8 mouse cellular contexts compared by ENCODE assay signal in the genomic region with DNA sequence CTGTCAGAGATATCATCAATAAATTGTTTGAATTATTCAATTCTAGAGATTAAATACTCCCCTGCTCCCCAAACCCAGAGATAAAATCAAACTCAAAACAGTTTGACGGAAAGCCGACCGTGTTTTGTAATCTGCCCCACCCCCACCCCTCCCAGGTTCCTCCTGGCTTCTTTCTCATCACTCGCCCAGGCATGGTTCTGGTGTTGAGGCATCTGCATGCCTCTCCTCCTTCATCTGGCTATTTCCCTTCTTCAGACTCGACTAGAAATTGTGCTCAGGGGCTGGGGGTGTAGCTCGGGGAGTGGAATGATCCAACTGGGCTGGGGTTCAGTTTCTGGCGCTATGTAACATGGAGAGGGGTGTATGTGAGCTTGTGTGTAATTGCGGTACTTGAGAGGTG. TPM values are rescaled to one million over a fixed set of nuclear protein-coding genes. Genes with fewer than 3 reads are reported as not detected.
DNase-seq lines count a peak whose midpoint lies in the region; ATAC-seq and TF ChIP-seq lines count a peak whose summit lies in the region.

No protein-coding gene starts in this region.

- H3K9ac ChIP-seq in lung, embryonic 15.5 days = no peak overlapping the region; the same call in 1 of the 2 replicates
- no peak overlapping the region for H3K9ac ChIP-seq in hindbrain, embryonic 14.5 days

- peak overlapping the region; percentile 14; the same call in 1 of the 2 replicates for H3K4me3 ChIP-seq in lung, embryonic 15.5 days
- H3K4me3 ChIP-seq in hindbrain, embryonic 14.5 days (replicated peaks; ENCODE audit: low read length) = no peak overlapping the region
- H3K4me3 ChIP-seq in myocyte = no peak overlapping the region

- no peaks in the 10 kb centered on the region for H3K27me3 ChIP-seq in lung, embryonic 15.5 days
- H3K27me3 ChIP-seq in hindbrain, embryonic 14.5 days (ENCODE audit: control insufficient read depth, insufficient read depth, low read length) = no peaks in the 10 kb centered on the region
- no peaks in the 10 kb centered on the region for H3K27me3 ChIP-seq in myocyte (ENCODE audit: control insufficient read depth, insufficient read depth, insufficient read length)

- H3K79me2 ChIP-seq in myocyte (ENCODE audit: control insufficient read depth, insufficient read depth) = no peaks in the 10 kb centered on the region

- H3K9me3 ChIP-seq in lung, embryonic 15.5 days = no peaks in the 10 kb centered on the region
- H3K9me3 ChIP-seq in hindbrain, embryonic 14.5 days (ENCODE audit: control insufficient read depth, low read length) = no peaks in the 10 kb centered on the region

- H3K4me2 ChIP-seq in lung, embryonic 15.5 days = peak overlapping the region; percentile 54
- H3K4me2 ChIP-seq in hindbrain, embryonic 14.5 days (replicated peaks) = peak overlapping the region; percentile 40
- peak overlapping the region; percentile 87 for H3K4me2 ChIP-seq in myocyte (ENCODE audit: low read depth)

- H3ac ChIP-seq in myocyte (ENCODE audit: control insufficient read depth, insufficient read length) = no peak overlapping the region

- H3K27ac ChIP-seq in lung, embryonic 15.5 days = no peak overlapping the region
- no peak overlapping the region for H3K27ac ChIP-seq in hindbrain, embryonic 14.5 days

- no peak for TF ChIP-seq POLR2A in myocyte (IDR thresholded peaks at IDR 0.05; ENCODE audit: insufficient read length, low read depth)

- H3K36me3 ChIP-seq in lung, embryonic 15.5 days = no peaks in the 10 kb centered on the region
- H3K36me3 ChIP-seq in hindbrain, embryonic 14.5 days (replicated peaks; ENCODE audit: control insufficient read depth, insufficient read depth) = no peaks in the 10 kb centered on the region
- H3K36me3 ChIP-seq in myocyte (ENCODE audit: control insufficient read depth, insufficient read depth) = no peaks in the 10 kb centered on the region

- DNase-seq in cerebellum, adult 18-20 months = peak; percentile 13 to 28
- DNase-seq in cerebellum, adult 9-10 months = no peak
- no peak for DNase-seq in lung, postnatal 4 days
- DNase-seq in hindbrain, embryonic 14.5 days (ENCODE audit: low spot score) = no peak
- DNase-seq in right cerebral cortex, postnatal 4 days = no peak

- ATAC-seq in lung, embryonic 15.5 days (ENCODE audit: borderline replicate concordance, extremely low read depth, low FRiP score, low TSS enrichment) = no peak
- ATAC-seq in hindbrain, embryonic 14.5 days (ENCODE audit: low FRiP score) = no peak; the same call in 1 of the 2 replicates
- no peak for ATAC-seq in activated CD4-positive, CD25-positive, alpha-beta regulatory T cell, adult 4 months

- 26% methylated on average over 8 of the region's 8 CpGs for WGBS in lung, embryonic 15.5 days
- 49% methylated on average over 8 of the region's 8 CpGs for WGBS in hindbrain, embryonic 14.5 days

- peaks cover 12% of the 10 kb centered on the region for H3K4me1 ChIP-seq in lung, embryonic 15.5 days
- no peaks in the 10 kb centered on the region for H3K4me1 ChIP-seq in hindbrain, embryonic 14.5 days (replicated peaks; ENCODE audit: control insufficient read depth, insufficient read depth, low read length)

TF ChIP-seq in myocyte, 11 proteins besides CTCF, POLR2A, EP300 and RAD21:
- TF ChIP-seq MAX (IDR thresholded peaks at IDR 0.05; ENCODE audit: low read depth) (no peak), TCF12 (IDR thresholded peaks at IDR 0.05; ENCODE audit: insufficient read depth, poor library complexity, severe bottlenecking) (no peak), E2F4 (IDR thresholded peaks at IDR 0.05; ENCODE audit: insufficient read depth) (no peak), POLR2AphosphoS2 (IDR thresholded peaks at IDR 0.05; ENCODE audit: insufficient read length, low read depth) (no peak), TCF3 (IDR thresholded peaks at IDR 0.05; ENCODE audit: insufficient read length, low read depth) (no peak), USF1 (IDR thresholded peaks at IDR 0.05; ENCODE audit: low read depth) (no peak), REST (IDR thresholded peaks at IDR 0.05; ENCODE audit: insufficient read depth, insufficient read length) (no peak), MYOG (IDR thresholded peaks at IDR 0.05; ENCODE audit: control insufficient read depth in 1 of 3, insufficient read depth in 1 of 3, insufficient read length in 2 of 3, low read depth in 2 of 3) (no peak), SRF (IDR thresholded peaks at IDR 0.05; ENCODE audit: control insufficient read depth, insufficient read length, low read depth) (no peak), MYOD1 (IDR thresholded peaks at IDR 0.05; ENCODE audit: control insufficient read depth in 1 of 3, insufficient read length in 2 of 3, low read depth in 2 of 3) (no peak), CEBPB (IDR thresholded peaks at IDR 0.05; ENCODE audit: insufficient read depth, poor library complexity, severe bottlenecking) (no peak)

RNA-seq across cellular contexts. Expression of gene Nfyb, which starts 31.8 kb away (rescaled TPM):
- polyA plus RNA-seq in lung, embryonic 15.5 days (2015; fragmentation: Nextera tagmentation; extraction: Ambion mirVana) = 47.6 and 50.1 TPM in 2 replicates
- 36.4 and 43.5 TPM in 2 replicates for polyA plus RNA-seq in hindbrain, embryonic 14.5 days (2014; fragmentation: Nextera tagmentation; extraction: Ambion mirVana)
- polyA plus RNA-seq in myocyte (2012; fragmentation: generic; extraction: Trizol) = 7.4 TPM
- polyA plus RNA-seq in activated CD4-positive, CD25-positive, alpha-beta regulatory T cell, adult 4 months (2017; shearing (Covaris generic)) = 10 to 100 TPM; 78.3 to 81.3 TPM

RNA-seq across cellular contexts. Expression of gene Txnrd1, which starts 38.0 kb away (rescaled TPM):
- 118 and 123 TPM in 2 replicates for polyA plus RNA-seq in lung, embryonic 15.5 days (2015; fragmentation: Nextera tagmentation; extraction: Ambion mirVana)
- polyA plus RNA-seq in hindbrain, embryonic 14.5 days (2014; fragmentation: Nextera tagmentation; extraction: Ambion mirVana) = 124 and 126 TPM in 2 replicates
- polyA plus RNA-seq in myocyte (2012; fragmentation: generic; extraction: Trizol) = 77.0 TPM
- polyA plus RNA-seq in activated CD4-positive, CD25-positive, alpha-beta regulatory T cell, adult 4 months (2017; shearing (Covaris generic)) = 10 to 100 TPM; 27.5 to 28.0 TPM

Comparison
In these comparisons a context has a peak if more than half of its experiments do, and no peak if none do; other contexts are left out.
1. DNase-seq: peak in cerebellum, adult 18-20 months (2 of 2); none in cerebellum, adult 9-10 months (single experiment), lung, postnatal 4 days (0 of 2), hindbrain, embryonic 14.5 days (single experiment) and right cerebral cortex, postnatal 4 days (single experiment).
2. Peak in every context shown above with its lines, with median percentiles within 50 percentile points of each other: H3K4me2 ChIP-seq.